8 mouse cellular contexts compared by ENCODE assay signal in the genomic region with DNA sequence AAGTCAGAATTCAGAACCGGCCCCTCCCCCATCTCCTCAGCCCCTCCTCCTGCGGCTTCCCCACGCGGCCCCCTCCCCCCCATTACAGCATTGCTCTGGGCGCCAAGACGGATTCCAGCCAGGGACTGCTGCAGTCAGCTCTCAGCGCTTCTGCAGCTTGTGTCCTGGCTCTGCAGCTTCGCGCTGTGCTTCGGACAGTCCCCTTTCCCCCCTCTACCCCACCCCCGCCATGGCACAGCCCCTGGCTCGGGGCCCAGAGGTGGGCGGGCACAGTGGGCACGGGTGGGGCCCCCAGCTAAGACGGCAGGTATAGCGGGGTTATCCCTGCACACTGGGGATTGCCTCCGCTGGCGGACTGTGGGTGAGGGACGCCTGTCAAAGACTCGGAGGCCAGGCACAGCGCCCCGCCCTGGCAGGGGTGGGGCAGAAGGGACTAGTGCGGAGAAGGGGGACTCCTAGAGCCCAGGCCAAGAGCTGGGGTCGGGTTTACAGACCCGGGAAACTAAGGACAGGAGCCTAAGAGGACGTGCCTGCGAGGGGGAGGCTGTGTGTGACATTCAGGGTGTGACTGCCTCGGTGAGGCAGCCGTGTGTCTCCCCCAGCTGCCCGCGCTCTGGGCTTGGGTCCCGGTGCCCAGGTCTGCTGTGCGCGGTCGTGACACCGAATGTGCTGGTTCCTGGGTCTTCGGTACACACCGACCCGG. TPM values are rescaled to one million over a fixed set of nuclear protein-coding genes. Genes with fewer than 3 reads are reported as not detected.
DNase-seq lines count a peak whose midpoint lies in the region; ATAC-seq lines count a peak whose summit lies in the region.

No protein-coding gene starts in this region.

- peaks cover 65% of the 10 kb centered on the region for H3K27me3 ChIP-seq in forebrain, embryonic 12.5 days
- H3K27me3 ChIP-seq in hindbrain, embryonic 15.5 days = no peaks in the 10 kb centered on the region
- peaks cover 85% of the 10 kb centered on the region for H3K27me3 ChIP-seq in limb, embryonic 12.5 days
- H3K27me3 ChIP-seq in midbrain, embryonic 12.5 days = peaks cover 69% of the 10 kb centered on the region
- H3K27me3 ChIP-seq in splenic B cell, adult 2 months (ENCODE audit: control insufficient read depth, insufficient read depth, low read length, poor library complexity, severe bottlenecking) = 0 out of 2 replicates have a peak, but pooled peaks cover 4% of the 10 kb centered on the region

- H3K4me2 ChIP-seq in forebrain, embryonic 12.5 days = peak overlapping the region; percentile 98
- H3K4me2 ChIP-seq in hindbrain, embryonic 15.5 days = peak overlapping the region; percentile 88
- peak overlapping the region; percentile 100 for H3K4me2 ChIP-seq in limb, embryonic 12.5 days
- H3K4me2 ChIP-seq in midbrain, embryonic 12.5 days (replicated peaks) = peak overlapping the region; percentile 98

- peaks cover 44% of the 10 kb centered on the region for H3K4me1 ChIP-seq in forebrain, embryonic 12.5 days
- H3K4me1 ChIP-seq in hindbrain, embryonic 15.5 days (replicated peaks) = peaks cover 53% of the 10 kb centered on the region
- peaks cover 18% of the 10 kb centered on the region for H3K4me1 ChIP-seq in limb, embryonic 12.5 days (replicated peaks)
- H3K4me1 ChIP-seq in midbrain, embryonic 12.5 days = peaks cover 31% of the 10 kb centered on the region

- peak overlapping the region; percentile 81 for H3K9ac ChIP-seq in forebrain, embryonic 12.5 days
- peak overlapping the region; percentile 94 for H3K9ac ChIP-seq in hindbrain, embryonic 15.5 days
- peak overlapping the region; percentile 62 for H3K9ac ChIP-seq in limb, embryonic 12.5 days (replicated peaks)
- peak overlapping the region; percentile 88 for H3K9ac ChIP-seq in midbrain, embryonic 12.5 days (replicated peaks)

- H3K9me3 ChIP-seq in forebrain, embryonic 12.5 days = no peaks in the 10 kb centered on the region
- no peaks in the 10 kb centered on the region for H3K9me3 ChIP-seq in hindbrain, embryonic 15.5 days
- H3K9me3 ChIP-seq in limb, embryonic 12.5 days = no peaks in the 10 kb centered on the region
- no peaks in the 10 kb centered on the region for H3K9me3 ChIP-seq in midbrain, embryonic 12.5 days

- no peaks in the 10 kb centered on the region for H3K36me3 ChIP-seq in forebrain, embryonic 12.5 days (replicated peaks)
- no peaks in the 10 kb centered on the region for H3K36me3 ChIP-seq in hindbrain, embryonic 15.5 days
- H3K36me3 ChIP-seq in limb, embryonic 12.5 days = no peaks in the 10 kb centered on the region
- no peaks in the 10 kb centered on the region for H3K36me3 ChIP-seq in midbrain, embryonic 12.5 days
- no peaks in the 10 kb centered on the region for H3K36me3 ChIP-seq in splenic B cell, adult 2 months (ENCODE audit: control insufficient read depth, insufficient read depth, low read length, poor library complexity, severe bottlenecking)

- WGBS in forebrain, embryonic 12.5 days = under 1% methylated on average over 39 of the region's 39 CpGs
- WGBS in hindbrain, embryonic 15.5 days = under 1% methylated on average over 39 of the region's 39 CpGs
- under 1% methylated on average over 39 of the region's 39 CpGs for WGBS in limb, embryonic 12.5 days
- under 1% methylated on average over 39 of the region's 39 CpGs for WGBS in midbrain, embryonic 12.5 days

- H3K27ac ChIP-seq in forebrain, embryonic 12.5 days = peak overlapping the region; percentile 59
- H3K27ac ChIP-seq in hindbrain, embryonic 15.5 days (replicated peaks) = peak overlapping the region; percentile 86
- H3K27ac ChIP-seq in limb, embryonic 12.5 days = no peak overlapping the region
- peak overlapping the region; percentile 75 for H3K27ac ChIP-seq in midbrain, embryonic 12.5 days (replicated peaks)

- peak overlapping the region; percentile 75 for H3K4me3 ChIP-seq in forebrain, embryonic 12.5 days (replicated peaks)
- H3K4me3 ChIP-seq in hindbrain, embryonic 15.5 days = peak overlapping the region; percentile 83
- peak overlapping the region; percentile 75 for H3K4me3 ChIP-seq in limb, embryonic 12.5 days (replicated peaks)
- H3K4me3 ChIP-seq in midbrain, embryonic 12.5 days = peak overlapping the region; percentile 86

- ATAC-seq in cerebellum, adult (ENCODE audit: insufficient number of reproducible peaks, low FRiP score, low TSS enrichment) = peak; percentile 63
- ATAC-seq in forebrain, embryonic 12.5 days (ENCODE audit: low FRiP score) = peak; percentile 79
- peak; percentile 86 for ATAC-seq in hindbrain, embryonic 15.5 days (ENCODE audit: low FRiP score, low read depth)
- ATAC-seq in limb, embryonic 12.5 days (ENCODE audit: insufficient number of reproducible peaks, insufficient read depth, low FRiP score, low TSS enrichment, low read depth) = peak; percentile 54
- peak; percentile 77 for ATAC-seq in midbrain, embryonic 12.5 days (ENCODE audit: low FRiP score, low read depth)

- peak; percentile 69 for DNase-seq in right cerebral cortex, adult 18-20 months
- DNase-seq in right cerebral cortex, postnatal 36 days (ENCODE audit: low spot score in 2 of 2) = no peak
- peak; percentile 26 for DNase-seq in splenic B cell, adult 2 months (ENCODE audit: low read depth, low spot score)

RNA-seq across cellular contexts. Expression of gene Dlgap3, which starts 0.6 kb away (rescaled TPM):
- 5.7 and 5.8 TPM in 2 replicates for polyA plus RNA-seq in forebrain, embryonic 12.5 days (2016; fragmentation: Nextera tagmentation; extraction: Ambion mirVana)
- 24.9 and 32.0 TPM in 2 replicates for polyA plus RNA-seq in hindbrain, embryonic 15.5 days (2015; fragmentation: Nextera tagmentation; extraction: Ambion mirVana)
- 0.31 and 0.42 TPM in 2 replicates for polyA plus RNA-seq in limb, embryonic 12.5 days (2016; fragmentation: Nextera tagmentation; extraction: Ambion mirVana)
- 8.2 and 8.3 TPM in 2 replicates for polyA plus RNA-seq in midbrain, embryonic 12.5 days (2016; fragmentation: Nextera tagmentation; extraction: Ambion mirVana)

RNA-seq across cellular contexts. Expression of gene Tmem35b, which starts 44.9 kb away (rescaled TPM):
- polyA plus RNA-seq in forebrain, embryonic 12.5 days (2016; fragmentation: Nextera tagmentation; extraction: Ambion mirVana) = 15.5 and 17.5 TPM in 2 replicates
- polyA plus RNA-seq in hindbrain, embryonic 15.5 days (2015; fragmentation: Nextera tagmentation; extraction: Ambion mirVana) = 17.4 and 17.6 TPM in 2 replicates
- 13.6 and 15.2 TPM in 2 replicates for polyA plus RNA-seq in limb, embryonic 12.5 days (2016; fragmentation: Nextera tagmentation; extraction: Ambion mirVana)
- polyA plus RNA-seq in midbrain, embryonic 12.5 days (2016; fragmentation: Nextera tagmentation; extraction: Ambion mirVana) = 16.8 and 18.0 TPM in 2 replicates

Comparison
In these comparisons a context has a peak if more than half of its experiments do, and no peak if none do; other contexts are left out.
1. DNase-seq: peak in right cerebral cortex, adult 18-20 months (single experiment) and splenic B cell, adult 2 months (single experiment); none in right cerebral cortex, postnatal 36 days (0 of 2).
2. Peak in every context shown above with its lines, with median percentiles within 50 percentile points of each other: ATAC-seq, H3K4me2 ChIP-seq, H3K4me3 ChIP-seq and H3K9ac ChIP-seq.